Mouse (Mus musculus): ENCODE measurements around the gene Comp. TPM values are rescaled to one million over a fixed set of nuclear protein-coding genes. Genes with fewer than 3 reads are reported as not detected.

Gene Comp
- polyA plus RNA-seq, 1 experiment from 2014 or later: 0.68 TPM

GRCm38 (mm10) chr8:70361484-70362032 is 11.8 kb upstream of the Comp start:
- Histone ChIP-seq H3K9me3 (ENCODE audit: control insufficient read depth, low read length) (no peaks in the 10 kb centered on the region), H3K4me3 (ENCODE audit: low read length) (no peak overlapping the region), H3K27me3 (ENCODE audit: control insufficient read depth, insufficient read depth, low read depth, low read length) (no peaks in the 10 kb centered on the region), H3K9ac (ENCODE audit: low read length) (no peak overlapping the region), H3K27ac (ENCODE audit: low read length) (no peak overlapping the region), H3K36me3 (ENCODE audit: control insufficient read depth, insufficient read depth, low read length) (no peaks in the 10 kb centered on the region), H3K4me1 (replicated peaks; ENCODE audit: control insufficient read depth, insufficient read depth, low read length) (peaks cover 3% of the 10 kb centered on the region; the same call in 1 of the 2 replicates), H3K4me2 (ENCODE audit: low read depth, low read length) (no peak overlapping the region)
- 68% methylated on average over 10 of the region's 10 CpGs for WGBS
- no peak for ATAC-seq (ENCODE audit: low read depth)

- Histone ChIP-seq H3K27ac (ENCODE audit: low read length) (no peak overlapping the region), H3K4me3 (ENCODE audit: low read length) (no peak overlapping the region), H3K4me2 (ENCODE audit: low read depth, low read length) (no peak overlapping the region), H3K9ac (ENCODE audit: low read length) (no peak overlapping the region), H3K27me3 (ENCODE audit: control insufficient read depth, insufficient read depth, low read depth, low read length) (no peaks in the 10 kb centered on the region), H3K4me1 (replicated peaks; ENCODE audit: control insufficient read depth, insufficient read depth, low read length) (peaks cover 3% of the 10 kb centered on the region; the same call in 1 of the 2 replicates), H3K36me3 (ENCODE audit: control insufficient read depth, insufficient read depth, low read length) (no peaks in the 10 kb centered on the region), H3K9me3 (ENCODE audit: control insufficient read depth, low read length) (no peaks in the 10 kb centered on the region)
- 27% methylated on average over 5 of the region's 5 CpGs for WGBS
- 0 out of 2 replicates have a peak, but pooled peaks have one; percentile 19 for ATAC-seq (ENCODE audit: low read depth)
These were observed 9.3 kb upstream of the Comp start for GRCm38 (mm10) chr8:70364066-70364465.

GRCm38 (mm10) chr8:70366588-70366987 is 6.8 kb upstream of the Comp start:
- no peak overlapping the region for H3K4me2 ChIP-seq (ENCODE audit: low read depth, low read length)
- no peaks in the 10 kb centered on the region for H3K9me3 ChIP-seq (ENCODE audit: control insufficient read depth, low read length)
- H3K4me1 ChIP-seq (replicated peaks; ENCODE audit: control insufficient read depth, insufficient read depth, low read length): peaks cover 3% of the 10 kb centered on the region; the same call in 1 of the 2 replicates
- H3K27me3 ChIP-seq (ENCODE audit: control insufficient read depth, insufficient read depth, low read depth, low read length): no peaks in the 10 kb centered on the region
- WGBS: 46% methylated on average over 5 of the region's 5 CpGs
- H3K36me3 ChIP-seq (ENCODE audit: control insufficient read depth, insufficient read depth, low read length): no peaks in the 10 kb centered on the region
- H3K27ac ChIP-seq (ENCODE audit: low read length): no peak overlapping the region
- no peak overlapping the region for H3K4me3 ChIP-seq (ENCODE audit: low read length)
- no peak overlapping the region for H3K9ac ChIP-seq (ENCODE audit: low read length)
- ATAC-seq (ENCODE audit: low read depth): peak; percentile 77

GRCm38 (mm10) chr8:70370476-70370875 is 2.9 kb upstream of the Comp start:
- no peak for ATAC-seq (ENCODE audit: low read depth)
- 78% methylated on average over 7 of the region's 7 CpGs for WGBS
- Histone ChIP-seq H3K4me1 (replicated peaks; ENCODE audit: control insufficient read depth, insufficient read depth, low read length) (peaks cover 23% of the 10 kb centered on the region), H3K4me2 (ENCODE audit: low read depth, low read length) (no peak overlapping the region), H3K4me3 (ENCODE audit: low read length) (no peak overlapping the region), H3K9me3 (ENCODE audit: control insufficient read depth, low read length) (peaks cover 3% of the 10 kb centered on the region; the same call in 1 of the 2 replicates), H3K27me3 (ENCODE audit: control insufficient read depth, insufficient read depth, low read depth, low read length) (peaks cover 35% of the 10 kb centered on the region), H3K9ac (ENCODE audit: low read length) (no peak overlapping the region), H3K36me3 (ENCODE audit: control insufficient read depth, insufficient read depth, low read length) (no peaks in the 10 kb centered on the region), H3K27ac (ENCODE audit: low read length) (no peak overlapping the region)

GRCm38 (mm10) chr8:70371951-70372350 is 1.4 kb upstream of the Comp start:
- Histone ChIP-seq H3K36me3 (ENCODE audit: control insufficient read depth, insufficient read depth, low read length) (no peaks in the 10 kb centered on the region), H3K4me1 (replicated peaks; ENCODE audit: control insufficient read depth, insufficient read depth, low read length) (peaks cover 32% of the 10 kb centered on the region), H3K27me3 (ENCODE audit: control insufficient read depth, insufficient read depth, low read depth, low read length) (peaks cover 49% of the 10 kb centered on the region), H3K27ac (ENCODE audit: low read length) (no peak overlapping the region), H3K4me2 (ENCODE audit: low read depth, low read length) (no peak overlapping the region), H3K4me3 (ENCODE audit: low read length) (no peak overlapping the region), H3K9me3 (ENCODE audit: control insufficient read depth, low read length) (peaks cover 3% of the 10 kb centered on the region; the same call in 1 of the 2 replicates), H3K9ac (ENCODE audit: low read length) (no peak overlapping the region)
- WGBS: 16% methylated on average over 6 of the region's 6 CpGs
- ATAC-seq (ENCODE audit: low read depth): no peak

- peaks cover 3% of the 10 kb centered on the region; the same call in 1 of the 2 replicates for H3K9me3 ChIP-seq (ENCODE audit: control insufficient read depth, low read length)
- peak; percentile 81 for ATAC-seq (ENCODE audit: low read depth)
- under 1% methylated on average over 45 of the region's 53 CpGs for WGBS
- H3K36me3 ChIP-seq (ENCODE audit: control insufficient read depth, insufficient read depth, low read length): no peaks in the 10 kb centered on the region
- H3K9ac ChIP-seq (ENCODE audit: low read length): 0 out of 2 replicates have a peak overlapping the region, but pooled peaks have one; percentile 4
- no peak overlapping the region for H3K27ac ChIP-seq (ENCODE audit: low read length)
- H3K4me2 ChIP-seq (ENCODE audit: low read depth, low read length): peak overlapping the region; percentile 72
- peaks cover 62% of the 10 kb centered on the region for H3K27me3 ChIP-seq (ENCODE audit: control insufficient read depth, insufficient read depth, low read depth, low read length)
- H3K4me1 ChIP-seq (replicated peaks; ENCODE audit: control insufficient read depth, insufficient read depth, low read length): peaks cover 32% of the 10 kb centered on the region
- H3K4me3 ChIP-seq (ENCODE audit: low read length): peak overlapping the region; percentile 49
These were observed 1.1 kb downstream of the Comp start for GRCm38 (mm10) chr8:70374318-70374927.

- ATAC-seq (ENCODE audit: low read depth): peak; percentile 5; the same call in 1 of the 2 replicates
- WGBS: 3% methylated on average over 35 of the region's 35 CpGs
- Histone ChIP-seq H3K36me3 (ENCODE audit: control insufficient read depth, insufficient read depth, low read length) (no peaks in the 10 kb centered on the region), H3K27ac (ENCODE audit: low read length) (no peak overlapping the region), H3K4me2 (ENCODE audit: low read depth, low read length) (peak overlapping the region; percentile 72), H3K4me1 (replicated peaks; ENCODE audit: control insufficient read depth, insufficient read depth, low read length) (peaks cover 32% of the 10 kb centered on the region), H3K9me3 (ENCODE audit: control insufficient read depth, low read length) (peaks cover 3% of the 10 kb centered on the region; the same call in 1 of the 2 replicates), H3K27me3 (ENCODE audit: control insufficient read depth, insufficient read depth, low read depth, low read length) (peaks cover 62% of the 10 kb centered on the region), H3K4me3 (ENCODE audit: low read length) (peak overlapping the region; percentile 49), H3K9ac (ENCODE audit: low read length) (no peak overlapping the region)
These were observed 2.0 kb downstream of the Comp start for GRCm38 (mm10) chr8:70375212-70375859.

- Histone ChIP-seq H3K27ac (ENCODE audit: low read length) (no peak overlapping the region), H3K9me3 (ENCODE audit: control insufficient read depth, low read length) (peaks cover 3% of the 10 kb centered on the region; the same call in 1 of the 2 replicates), H3K4me1 (replicated peaks; ENCODE audit: control insufficient read depth, insufficient read depth, low read length) (peaks cover 32% of the 10 kb centered on the region), H3K4me3 (ENCODE audit: low read length) (peak overlapping the region; percentile 20), H3K27me3 (ENCODE audit: control insufficient read depth, insufficient read depth, low read depth, low read length) (peaks cover 62% of the 10 kb centered on the region), H3K36me3 (ENCODE audit: control insufficient read depth, insufficient read depth, low read length) (no peaks in the 10 kb centered on the region), H3K4me2 (ENCODE audit: low read depth, low read length) (peak overlapping the region; percentile 31), H3K9ac (ENCODE audit: low read length) (no peak overlapping the region)
- no peak for ATAC-seq (ENCODE audit: low read depth)
- WGBS: 9% methylated on average over 37 of the region's 37 CpGs
These were observed 3.0 kb downstream of the Comp start for GRCm38 (mm10) chr8:70376275-70376741.

GRCm38 (mm10) chr8:70377049-70377448 is 3.7 kb downstream of the Comp start:
- Histone ChIP-seq H3K36me3 (ENCODE audit: control insufficient read depth, insufficient read depth, low read length) (no peaks in the 10 kb centered on the region), H3K4me1 (replicated peaks; ENCODE audit: control insufficient read depth, insufficient read depth, low read length) (peaks cover 32% of the 10 kb centered on the region), H3K9ac (ENCODE audit: low read length) (no peak overlapping the region), H3K4me2 (ENCODE audit: low read depth, low read length) (no peak overlapping the region), H3K9me3 (ENCODE audit: control insufficient read depth, low read length) (peaks cover 3% of the 10 kb centered on the region; the same call in 1 of the 2 replicates), H3K27me3 (ENCODE audit: control insufficient read depth, insufficient read depth, low read depth, low read length) (peaks cover 62% of the 10 kb centered on the region), H3K27ac (ENCODE audit: low read length) (no peak overlapping the region), H3K4me3 (ENCODE audit: low read length) (no peak overlapping the region)
- ATAC-seq (ENCODE audit: low read depth): no peak
- WGBS: 10% methylated on average over 15 of the region's 15 CpGs
